Mouse (Mus musculus) testis, postnatal 10 days (tissue): ENCODE data around the gene Tbxa2r.

Source experiments
- DNase-seq: peaks from one replicate; pipeline ENCODE4 v3.0.0; 2021; ENCODE audit warnings: low spot score

The Tbxa2r gene

GRCm38 (mm10) chr10:81300352-81300907 is 28.1 kb upstream of the Tbxa2r start:
- no peak for DNase-seq

- no peak for DNase-seq
Observed at GRCm38 (mm10) chr10:81301321-81301720, 27.2 kb upstream of the Tbxa2r start.

- no peak for DNase-seq
Observed at GRCm38 (mm10) chr10:81302288-81302687, 26.2 kb upstream of the Tbxa2r start.

GRCm38 (mm10) chr10:81302781-81303218 is 25.7 kb upstream of the Tbxa2r start:
- no peak for DNase-seq

GRCm38 (mm10) chr10:81303258-81303657 is 25.3 kb upstream of the Tbxa2r start:
- DNase-seq: no peak

- no peak for DNase-seq
Observed at GRCm38 (mm10) chr10:81303761-81304160, 24.8 kb upstream of the Tbxa2r start.

- DNase-seq: peak; percentile 74
Observed at GRCm38 (mm10) chr10:81304597-81305238, 23.8 kb upstream of the Tbxa2r start.

- DNase-seq: no peak
Observed at GRCm38 (mm10) chr10:81305663-81306062, 22.9 kb upstream of the Tbxa2r start.

- DNase-seq: no peak
Observed at GRCm38 (mm10) chr10:81306173-81306668, 22.3 kb upstream of the Tbxa2r start.

GRCm38 (mm10) chr10:81306837-81307682 is 21.5 kb upstream of the Tbxa2r start:
- DNase-seq: no peak

GRCm38 (mm10) chr10:81309571-81309970 is 19.0 kb upstream of the Tbxa2r start:
- no peak for DNase-seq

GRCm38 (mm10) chr10:81313581-81313980 is 14.9 kb upstream of the Tbxa2r start:
- no peak for DNase-seq

GRCm38 (mm10) chr10:81314201-81314600 is 14.3 kb upstream of the Tbxa2r start:
- DNase-seq: no peak

GRCm38 (mm10) chr10:81315587-81315986 is 12.9 kb upstream of the Tbxa2r start:
- no peak for DNase-seq

GRCm38 (mm10) chr10:81316338-81317060 is 12.0 kb upstream of the Tbxa2r start:
- DNase-seq: no peak

GRCm38 (mm10) chr10:81317273-81317672 is 11.3 kb upstream of the Tbxa2r start:
- no peak for DNase-seq

- DNase-seq: peak; percentile 82
Observed at GRCm38 (mm10) chr10:81318589-81319329, 9.8 kb upstream of the Tbxa2r start.

GRCm38 (mm10) chr10:81319330-81319699 is 9.2 kb upstream of the Tbxa2r start:
- DNase-seq: peak; percentile 71

GRCm38 (mm10) chr10:81319741-81320549 is 8.6 kb upstream of the Tbxa2r start:
- peak; percentile 98 for DNase-seq

- DNase-seq: peak; percentile 99
Observed at GRCm38 (mm10) chr10:81320550-81321347, 7.8 kb upstream of the Tbxa2r start, which contains the start of gene Cactin. Gene Cactin (plus strand): TSS chr10:81321103.
